Mouse (Mus musculus) stomach, embryonic 14.5 days (tissue): Measurements from ENCODE around the gene E2f1. TPM values are rescaled to one million over a fixed set of nuclear protein-coding genes. Genes with fewer than 3 reads are reported as not detected.

Source experiments
- ATAC-seq: fragments of 200-750 bp; cut with Nextera tagmentation; 2 replicates; pipeline ENCODE4 v1.8.0; 2017; ENCODE audit warnings: low read depth, moderate TSS enrichment; ENCODE audit not compliant: insufficient number of reproducible peaks, insufficient read depth, low FRiP score
- H3K27ac ChIP-seq: fragments of 300-500 bp; sonication (generic); 2 replicates; pipeline ENCODE4 v1.5.1; 2014; ENCODE audit warnings: mild to moderate bottlenecking, low read length, moderate library complexity, mixed read lengths
- H3K27me3 ChIP-seq: fragments of 300-500 bp; sonication (generic); 2 replicates; pipeline ENCODE4 v1.6.1; 2014; ENCODE audit warnings: low read length, control low read depth, mixed read lengths; ENCODE audit not compliant: control insufficient read depth, insufficient read depth
- H3K36me3 ChIP-seq: fragments of 300-500 bp; sonication (generic); 2 replicates; pipeline ENCODE4 v1.6.1; 2014; ENCODE audit warnings: mild to moderate bottlenecking, control low read depth, low read length, moderate library complexity, mixed read lengths; ENCODE audit not compliant: control insufficient read depth, insufficient read depth
- H3K4me1 ChIP-seq: fragments of 300-500 bp; sonication (generic); 2 replicates; pipeline ENCODE4 v1.6.1; 2014; ENCODE audit warnings: low read length, control low read depth, mixed read lengths; ENCODE audit not compliant: control insufficient read depth, insufficient read depth
- H3K4me2 ChIP-seq: fragments of 300-500 bp; sonication (generic); replicated peaks from 2 replicates; pipeline ENCODE4 v1.6.1; 2014; ENCODE audit warnings: low read depth, low read length, control low read depth
- H3K4me3 ChIP-seq: fragments of 300-500 bp; sonication (generic); 2 replicates; pipeline ENCODE4 v1.5.1; 2014; ENCODE audit warnings: low read depth, low read length, control low read depth
- H3K9ac ChIP-seq: fragments of 300-500 bp; sonication (generic); replicated peaks from 2 replicates; pipeline ENCODE4 v1.6.1; 2014; ENCODE audit warnings: low read depth, mild to moderate bottlenecking, control low read depth, low read length, moderate library complexity, mixed read lengths
- H3K9me3 ChIP-seq: fragments of 300-500 bp; sonication (generic); 2 replicates; pipeline ENCODE4 v1.6.1; 2016; ENCODE audit warnings: low read depth, low read length, control low read depth; ENCODE audit not compliant: control insufficient read depth
- WGBS: fragments of 180-500 bp; shearing (Covaris S2); extraction: QIAGEN DNeasy Blood & Tissue Kit; methylation state at CpG from one replicate; pipeline ENCODE4 v1.1.7; 2014; 5-methylcytosine and 5-hydroxymethylcytosine counted together
- polyA plus RNA-seq: library from polyadenylated mRNA; unstranded; fragments of >200 nt; fragmentation: Nextera tagmentation; extraction: Ambion mirVana; gene quantifications from 2 replicates; pipeline ENCODE4 v1.2.1, GENCODE M21; 2014

Gene E2f1
- polyA plus RNA-seq, 1 experiment from 2014 or later, result 7.4 TPM

- Histone ChIP-seq H3K27ac (no peak overlapping the region), H3K4me3 (no peak overlapping the region), H3K9me3 (no peaks in the 10 kb centered on the region), H3K36me3 (peaks cover 41% of the 10 kb centered on the region), H3K4me2 (no peak overlapping the region), H3K27me3 (no peaks in the 10 kb centered on the region), H3K4me1 (no peaks in the 10 kb centered on the region), H3K9ac (no peak overlapping the region)
- ATAC-seq, result no peak
Observed at GRCm38 (mm10) chr2:154521449-154521848, 48.2 kb downstream of the E2f1 start.

- H3K9ac ChIP-seq, result no peak overlapping the region
- peaks cover 19% of the 10 kb centered on the region for H3K36me3 ChIP-seq
- H3K27me3 ChIP-seq, result no peaks in the 10 kb centered on the region
- whole genome bisulfite sequencing, result 88% methylated on average over 5 of the region's 5 CpGs
- no peaks in the 10 kb centered on the region for H3K4me1 ChIP-seq
- no peak overlapping the region for H3K4me3 ChIP-seq
- H3K9me3 ChIP-seq, result no peaks in the 10 kb centered on the region
- ATAC-seq, result no peak
- no peak overlapping the region for H3K27ac ChIP-seq
- H3K4me2 ChIP-seq, result no peak overlapping the region
Observed at GRCm38 (mm10) chr2:154517424-154517823, 52.3 kb downstream of the E2f1 start.

- no peaks in the 10 kb centered on the region for H3K4me1 ChIP-seq
- H3K9me3 ChIP-seq, result no peaks in the 10 kb centered on the region
- H3K4me3 ChIP-seq, result no peak overlapping the region
- H3K36me3 ChIP-seq, result peaks cover 17% of the 10 kb centered on the region
- H3K27ac ChIP-seq, result no peak overlapping the region
- 85% methylated on average over 3 of the region's 3 CpGs for WGBS
- no peak for ATAC-seq
- no peaks in the 10 kb centered on the region for H3K27me3 ChIP-seq
- H3K9ac ChIP-seq, result no peak overlapping the region
- no peak overlapping the region for H3K4me2 ChIP-seq
Observed at GRCm38 (mm10) chr2:154516944-154517343, 52.7 kb downstream of the E2f1 start.

- Histone ChIP-seq H3K27me3 (no peaks in the 10 kb centered on the region), H3K36me3 (peaks cover 16% of the 10 kb centered on the region), H3K27ac (no peak overlapping the region), H3K4me2 (no peak overlapping the region), H3K4me1 (no peaks in the 10 kb centered on the region), H3K4me3 (no peak overlapping the region), H3K9me3 (no peaks in the 10 kb centered on the region), H3K9ac (no peak overlapping the region)
- WGBS, result 91% methylated on average over 3 of the region's 3 CpGs
- no peak for ATAC-seq
Observed at GRCm38 (mm10) chr2:154510141-154510540, 59.6 kb downstream of the E2f1 start.

Other genes starting within 250 kb of the E2f1 start
- 12.2 and 15.8 TPM in 2 replicates for gene Cdk5rap1, start 196.9 kb downstream of the E2f1 start, polyA plus RNA-seq
- gene Snta1, start 161.8 kb downstream of the E2f1 start, polyA plus RNA-seq, result 2.4 and 3.1 TPM in 2 replicates
- gene Cbfa2t2, start 133.4 kb downstream of the E2f1 start, polyA plus RNA-seq, result 43.6 and 45.3 TPM in 2 replicates
- gene 1700003F12Rik, start 22.8 kb downstream of the E2f1 start, polyA plus RNA-seq, result 0.77 and 0.91 TPM in 2 replicates
- 0.17 TPM in 1 of 2 replicates, not detected in the other for gene Actl10, start 18.1 kb downstream of the E2f1 start, polyA plus RNA-seq
- 3.2 and 4.1 TPM in 2 replicates for gene Necab3, start 11.0 kb downstream of the E2f1 start, polyA plus RNA-seq
- gene Pxmp4, start 33.8 kb upstream of the E2f1 start, polyA plus RNA-seq, result 29.3 and 29.5 TPM in 2 replicates
- gene Zfp341, start 43.4 kb upstream of the E2f1 start, polyA plus RNA-seq, result 0.80 and 1.0 TPM in 2 replicates
- not detected in 2 replicates for gene 4930519P11Rik, start 43.5 kb upstream of the E2f1 start, polyA plus RNA-seq
- 18.4 and 19.1 TPM in 2 replicates for gene Chmp4b, start 81.8 kb upstream of the E2f1 start, polyA plus RNA-seq
- not detected in 2 replicates for gene Gm14214, start 200.1 kb upstream of the E2f1 start, polyA plus RNA-seq
- 77.4 and 84.1 TPM in 2 replicates for gene Raly, start 221.2 kb upstream of the E2f1 start, polyA plus RNA-seq
- 0.76 TPM in 1 of 2 replicates, not detected in the other for gene a, start 221.5 kb upstream of the E2f1 start, polyA plus RNA-seq